Mouse (Mus musculus) bone marrow macrophage, adult 2 months (primary cell): ENCODE measurements at regions not wholly inside any gene's neighbourhood (a gene's known extent, or its start where the extent isn't known, plus 50 kb on each side); places are given as distances from the start of the nearest gene placed in this dataset.

Source experiments
- CTCF ChIP-seq: IDR thresholded peaks from 2 replicates; pipeline ENCODE4 v1.5.1; 2012; ENCODE audit warnings: low read depth, mild to moderate bottlenecking, low read length, moderate library complexity
- POLR2A ChIP-seq: IDR thresholded peaks from 2 replicates; pipeline ENCODE4 v1.6.1; 2012; ENCODE audit warnings: mild to moderate bottlenecking, low read depth, low read length, borderline replicate concordance

- TF ChIP-seq CTCF, result no peak
- no peak for TF ChIP-seq POLR2A
These were observed 164.1 kb upstream of the Castor2 start for GRCm38 (mm10) chr5:133935451-133935850.
